Mouse (Mus musculus) neural tube, embryonic 15.5 days (tissue): ENCODE measurements around the gene Bud23. TPM values are rescaled to one million over a fixed set of nuclear protein-coding genes. Genes with fewer than 3 reads are reported as not detected.

Experiments used
- ATAC-seq: fragments of 200-750 bp; cut with Nextera tagmentation; 2 replicates; pipeline ENCODE4 v1.8.0; 2017; ENCODE audit warnings: mild to moderate bottlenecking, moderate TSS enrichment, moderate library complexity; ENCODE audit not compliant: low FRiP score
- H3K27ac ChIP-seq: fragments of 300-500 bp; sonication (generic); replicated peaks from 2 replicates; pipeline ENCODE4 v1.5.1; 2015; ENCODE audit warnings: mild to moderate bottlenecking, inconsistent platforms
- H3K27me3 ChIP-seq: fragments of 300-500 bp; sonication (generic); replicated peaks from 2 replicates; pipeline ENCODE4 v1.6.1; 2015; ENCODE audit warnings: inconsistent platforms
- H3K36me3 ChIP-seq: fragments of 300-500 bp; sonication (generic); 2 replicates; pipeline ENCODE4 v1.6.1; 2015; ENCODE audit warnings: inconsistent platforms
- H3K4me1 ChIP-seq: fragments of 300-500 bp; sonication (generic); 2 replicates; pipeline ENCODE4 v1.6.1; 2015; ENCODE audit warnings: inconsistent platforms
- H3K4me2 ChIP-seq: fragments of 300-500 bp; sonication (generic); 2 replicates; pipeline ENCODE4 v1.6.1; 2015; ENCODE audit warnings: inconsistent platforms, mild to moderate bottlenecking, moderate library complexity
- H3K4me3 ChIP-seq: fragments of 300-500 bp; sonication (generic); replicated peaks from 2 replicates; pipeline ENCODE4 v1.5.1; 2015; ENCODE audit warnings: mild to moderate bottlenecking, inconsistent platforms
- H3K9ac ChIP-seq: fragments of 300-500 bp; sonication (generic); replicated peaks from 2 replicates; pipeline ENCODE4 v1.6.1; 2015; ENCODE audit warnings: mild to moderate bottlenecking, inconsistent platforms
- H3K9me3 ChIP-seq: fragments of 300-500 bp; sonication (generic); replicated peaks from 2 replicates; pipeline ENCODE4 v1.6.1; 2016; ENCODE audit warnings: inconsistent platforms
- WGBS: fragments of 180-500 bp; shearing (Covaris S2); methylation state at CpG from one replicate; pipeline ENCODE4 v1.1.7; 2015; ENCODE audit warnings: mixed read lengths; 5-methylcytosine and 5-hydroxymethylcytosine counted together
- polyA plus RNA-seq: library from polyadenylated mRNA; unstranded; fragments of >200 nt; fragmentation: Nextera tagmentation; extraction: Ambion mirVana; gene quantifications from 2 replicates; pipeline ENCODE4 v1.2.1, GENCODE M21; 2015

Gene Bud23
- polyA plus RNA-seq, 1 experiment from 2014 or later = 75.0 TPM

DNA sequence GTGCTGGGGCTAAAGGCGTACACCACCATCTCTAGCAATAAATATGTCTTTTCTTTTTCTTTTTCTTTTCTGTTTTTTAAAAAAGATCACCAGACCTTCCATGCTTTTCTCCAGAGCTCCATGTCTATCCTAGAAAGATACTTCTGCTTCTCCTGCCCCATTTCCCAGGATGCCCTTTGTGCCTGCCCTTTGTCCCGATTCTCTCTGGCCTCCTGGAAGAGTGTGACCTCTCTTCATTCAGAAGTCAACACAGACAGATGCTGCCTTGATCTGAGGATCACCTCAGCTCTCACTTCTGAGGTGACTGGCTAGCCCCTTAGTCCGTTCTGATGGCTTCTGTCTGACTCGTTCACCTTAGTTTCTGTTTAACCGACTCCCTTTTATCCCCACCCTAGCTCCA is 15.8 kb upstream of the Bud23 start:
- Histone ChIP-seq H3K4me1 (peaks cover 21% of the 10 kb centered on the region), H3K9ac (no peak overlapping the region), H3K27me3 (peaks cover 11% of the 10 kb centered on the region; the same call in 1 of the 2 replicates), H3K4me3 (no peak overlapping the region), H3K36me3 (peaks cover 1% of the 10 kb centered on the region; the same call in 1 of the 2 replicates), H3K27ac (no peak overlapping the region), H3K9me3 (no peaks in the 10 kb centered on the region), H3K4me2 (no peak overlapping the region)
- 91% methylated on average over 5 of the region's 5 CpGs for WGBS
- no peak for ATAC-seq

DNA sequence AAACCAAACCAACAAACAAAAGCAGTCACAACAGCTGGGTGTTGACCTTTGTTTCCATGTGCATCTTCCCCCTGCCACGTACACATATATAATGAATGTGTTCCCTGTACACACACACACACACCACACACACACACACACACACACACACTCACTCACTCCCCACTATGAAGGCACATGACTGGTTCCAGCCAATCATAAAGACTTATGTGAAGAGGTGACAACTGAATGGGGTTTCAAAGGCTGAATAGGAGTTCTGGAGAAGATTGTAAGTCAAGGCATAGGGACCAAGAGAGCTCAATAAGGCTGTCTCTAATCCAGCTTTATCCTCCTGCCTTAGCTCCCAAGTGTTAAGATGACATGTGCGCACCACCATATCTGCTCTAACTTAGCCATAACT is 14.8 kb upstream of the Bud23 start:
- Histone ChIP-seq H3K4me2 (no peak overlapping the region), H3K9ac (no peak overlapping the region), H3K9me3 (no peaks in the 10 kb centered on the region), H3K27ac (no peak overlapping the region), H3K4me1 (peaks cover 21% of the 10 kb centered on the region), H3K36me3 (peaks cover 11% of the 10 kb centered on the region), H3K4me3 (no peak overlapping the region), H3K27me3 (peaks cover 11% of the 10 kb centered on the region; the same call in 1 of the 2 replicates)
- ATAC-seq = no peak
- 96% methylated on average over 2 of the region's 2 CpGs for WGBS

DNA sequence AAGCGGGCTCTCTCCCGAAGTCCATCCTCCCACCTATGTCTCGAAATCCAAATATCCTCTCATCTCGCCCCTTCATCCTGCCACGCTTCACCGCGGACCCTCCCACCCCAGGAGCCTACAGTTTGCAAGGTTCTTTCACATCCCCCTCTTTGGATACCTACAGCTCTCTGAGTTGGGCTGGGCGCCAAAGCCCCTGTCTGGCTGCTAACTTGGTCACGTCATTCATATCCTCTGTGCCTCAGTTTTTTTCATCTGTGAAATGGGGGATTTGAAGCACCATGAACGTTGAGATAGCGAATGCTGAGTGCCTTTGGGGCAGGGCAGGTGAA is 13.7 kb upstream of the Bud23 start:
- H3K9me3 ChIP-seq = no peaks in the 10 kb centered on the region
- H3K27ac ChIP-seq = peak overlapping the region; percentile 93
- no peak; the same call in 1 of the 2 replicates for ATAC-seq
- peak overlapping the region; percentile 100 for H3K9ac ChIP-seq
- peaks cover 32% of the 10 kb centered on the region for H3K4me1 ChIP-seq
- H3K4me3 ChIP-seq = peak overlapping the region; percentile 92
- peak overlapping the region; percentile 84 for H3K4me2 ChIP-seq
- peaks cover 6% of the 10 kb centered on the region; the same call in 1 of the 2 replicates for H3K27me3 ChIP-seq
- WGBS = 1% methylated on average over 11 of the region's 11 CpGs
- peaks cover 17% of the 10 kb centered on the region for H3K36me3 ChIP-seq

DNA sequence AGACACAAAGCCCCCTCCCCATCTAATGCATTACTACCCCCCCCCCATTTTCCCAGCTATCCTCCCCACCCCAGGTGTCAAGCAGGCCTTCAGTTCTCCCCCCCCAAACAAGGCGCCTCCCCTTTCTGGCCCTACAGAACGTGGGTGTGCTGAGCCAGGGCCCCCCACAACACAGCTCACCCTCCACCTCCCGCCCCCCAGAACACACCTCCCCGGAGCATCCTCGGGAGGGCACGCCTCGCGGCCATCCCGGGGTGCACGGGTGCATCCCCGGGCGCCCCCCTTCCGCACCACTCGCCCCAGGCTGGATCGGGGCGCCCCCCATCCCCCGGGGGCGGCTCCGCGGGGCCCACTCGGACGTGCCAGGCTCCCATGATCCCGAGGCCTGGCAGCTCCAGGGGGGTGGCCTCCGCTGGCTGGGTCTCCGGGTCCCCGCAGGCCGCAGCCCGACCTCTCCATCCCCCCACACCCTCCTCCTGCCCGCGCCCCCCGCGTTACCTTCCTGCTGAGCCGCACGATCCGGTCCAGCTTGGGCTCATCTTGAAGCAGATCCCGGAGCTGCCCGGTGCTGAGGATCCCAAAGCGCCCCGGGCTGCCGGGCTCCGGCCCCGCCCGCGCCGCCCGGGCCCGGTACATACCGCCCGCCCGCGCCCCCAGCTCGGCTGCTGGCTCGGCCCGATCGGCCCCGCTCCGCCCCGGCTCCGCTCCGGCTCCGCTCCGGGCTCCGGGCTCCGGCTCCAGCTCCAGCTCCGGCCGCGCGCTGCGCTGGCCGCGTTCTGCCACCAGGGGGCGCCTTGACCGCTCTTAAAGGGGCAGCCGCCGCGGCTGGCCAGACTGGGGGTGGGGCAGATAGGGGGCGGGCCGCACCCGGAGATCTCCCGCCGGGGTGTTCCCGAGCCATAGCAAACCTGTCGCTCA is 13.1 kb upstream of the Bud23 start, which contains the start of gene Vps37d:
Gene Vps37d (minus strand): TSS at position 703 of the 918 bp plus-strand sequence.
- peak; percentile 83 for ATAC-seq
- Histone ChIP-seq H3K4me3 (peak within 1 kb of the TSS; percentile 92), H3K9ac (peak within 1 kb of the TSS; percentile 100), H3K27ac (peak within 1 kb of the TSS; percentile 93), H3K4me1 (peaks cover 38% of the 10 kb centered on the region), H3K9me3 (no peaks in the 10 kb centered on the region), H3K27me3 (peaks cover 6% of the 10 kb centered on the region; the same call in 1 of the 2 replicates), H3K4me2 (peak within 1 kb of the TSS; percentile 84), H3K36me3 (peaks cover 22% of the 10 kb centered on the region)
- WGBS = under 1% methylated on average over 49 of the region's 83 CpGs

DNA sequence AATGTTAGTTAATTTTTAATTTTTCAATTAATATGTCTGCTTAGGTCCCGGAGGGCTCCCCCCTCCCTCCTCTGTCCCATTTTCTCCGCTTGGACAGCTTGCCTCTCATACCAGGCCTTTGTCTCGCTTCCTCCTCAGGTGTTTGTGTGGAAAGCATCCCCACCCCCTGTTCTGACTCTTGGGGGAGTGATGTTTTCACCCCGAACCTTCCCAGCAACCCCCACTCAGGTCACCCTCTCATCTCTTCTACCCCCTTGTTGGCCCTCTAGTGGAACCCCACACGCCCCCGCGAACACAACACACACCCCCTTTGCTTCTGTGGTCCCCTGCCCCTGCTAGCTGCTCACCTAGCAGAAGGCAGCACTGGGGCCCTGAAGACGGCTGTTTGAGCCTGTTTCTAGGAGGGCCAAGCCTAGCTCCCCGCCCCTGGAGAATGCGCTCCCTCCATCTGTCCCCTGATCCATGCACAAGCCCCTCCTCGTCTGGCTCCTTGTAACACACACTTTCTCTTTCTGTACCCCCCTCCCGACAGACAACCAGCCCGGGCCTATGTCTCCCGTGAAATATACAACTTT is 12.3 kb upstream of the Bud23 start:
- Histone ChIP-seq H3K9me3 (no peaks in the 10 kb centered on the region), H3K27me3 (peaks cover 5% of the 10 kb centered on the region; the same call in 1 of the 2 replicates), H3K27ac (peak overlapping the region; percentile 93), H3K4me1 (peaks cover 38% of the 10 kb centered on the region), H3K36me3 (peaks cover 31% of the 10 kb centered on the region), H3K4me2 (peak overlapping the region; percentile 84), H3K9ac (peak overlapping the region; percentile 100), H3K4me3 (peak overlapping the region; percentile 92)
- ATAC-seq = peak; percentile 33; the same call in 1 of the 2 replicates
- 11% methylated on average over 14 of the region's 14 CpGs for WGBS

DNA sequence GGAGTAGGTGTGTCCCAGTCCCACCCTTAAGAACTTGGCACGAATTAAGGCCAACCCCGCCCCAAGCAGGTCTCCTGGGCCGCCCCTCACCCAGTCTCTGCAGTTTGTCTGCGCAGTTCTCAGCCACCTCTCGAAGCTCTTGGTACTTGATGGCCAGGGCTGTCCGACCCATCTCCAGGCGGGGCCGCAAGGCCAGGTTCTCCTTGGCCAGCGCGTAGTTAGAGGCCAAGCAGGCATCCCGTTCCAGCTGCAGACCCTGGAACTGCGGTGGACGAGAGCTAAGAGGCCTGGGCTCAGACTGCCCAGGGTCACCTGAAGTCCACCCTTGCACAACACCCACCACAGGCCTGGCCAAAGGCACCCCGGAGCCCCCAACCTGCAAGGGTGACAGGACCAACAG is 11.6 kb upstream of the Bud23 start:
- Histone ChIP-seq H3K4me3 (peak overlapping the region; percentile 92), H3K4me1 (peaks cover 38% of the 10 kb centered on the region), H3K27ac (no peak overlapping the region), H3K27me3 (peaks cover 3% of the 10 kb centered on the region; the same call in 1 of the 2 replicates), H3K36me3 (peaks cover 36% of the 10 kb centered on the region), H3K9ac (peak overlapping the region; percentile 100), H3K4me2 (peak overlapping the region; percentile 84), H3K9me3 (no peaks in the 10 kb centered on the region)
- WGBS = 93% methylated on average over 14 of the region's 14 CpGs
- ATAC-seq = no peak

DNA sequence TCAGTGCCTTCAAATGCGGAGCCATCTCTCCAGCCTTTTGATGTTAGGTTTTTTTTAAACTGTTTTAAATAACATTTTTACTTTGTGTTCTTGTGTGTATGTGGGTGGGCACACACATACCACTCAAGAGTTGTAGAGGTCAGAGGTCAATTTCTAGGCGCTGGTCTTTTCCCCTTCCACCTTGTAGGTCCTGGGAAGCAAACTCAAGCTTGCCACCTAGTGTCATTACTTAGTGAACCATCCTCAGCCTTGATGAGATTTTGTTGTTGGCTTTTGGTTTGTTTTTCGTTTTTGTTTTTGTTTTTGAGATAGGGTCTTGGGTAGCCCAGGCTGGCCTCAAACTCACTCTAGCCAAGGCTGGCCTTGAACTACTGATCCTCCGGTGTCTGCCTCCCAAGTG is 10.9 kb upstream of the Bud23 start:
- Histone ChIP-seq H3K27ac (no peak overlapping the region), H3K27me3 (peaks cover 3% of the 10 kb centered on the region; the same call in 1 of the 2 replicates), H3K36me3 (peaks cover 36% of the 10 kb centered on the region), H3K9ac (no peak overlapping the region), H3K4me2 (no peak overlapping the region), H3K9me3 (no peaks in the 10 kb centered on the region), H3K4me3 (no peak overlapping the region), H3K4me1 (peaks cover 38% of the 10 kb centered on the region)
- WGBS = 77% methylated on average over 4 of the region's 4 CpGs
- no peak for ATAC-seq

DNA sequence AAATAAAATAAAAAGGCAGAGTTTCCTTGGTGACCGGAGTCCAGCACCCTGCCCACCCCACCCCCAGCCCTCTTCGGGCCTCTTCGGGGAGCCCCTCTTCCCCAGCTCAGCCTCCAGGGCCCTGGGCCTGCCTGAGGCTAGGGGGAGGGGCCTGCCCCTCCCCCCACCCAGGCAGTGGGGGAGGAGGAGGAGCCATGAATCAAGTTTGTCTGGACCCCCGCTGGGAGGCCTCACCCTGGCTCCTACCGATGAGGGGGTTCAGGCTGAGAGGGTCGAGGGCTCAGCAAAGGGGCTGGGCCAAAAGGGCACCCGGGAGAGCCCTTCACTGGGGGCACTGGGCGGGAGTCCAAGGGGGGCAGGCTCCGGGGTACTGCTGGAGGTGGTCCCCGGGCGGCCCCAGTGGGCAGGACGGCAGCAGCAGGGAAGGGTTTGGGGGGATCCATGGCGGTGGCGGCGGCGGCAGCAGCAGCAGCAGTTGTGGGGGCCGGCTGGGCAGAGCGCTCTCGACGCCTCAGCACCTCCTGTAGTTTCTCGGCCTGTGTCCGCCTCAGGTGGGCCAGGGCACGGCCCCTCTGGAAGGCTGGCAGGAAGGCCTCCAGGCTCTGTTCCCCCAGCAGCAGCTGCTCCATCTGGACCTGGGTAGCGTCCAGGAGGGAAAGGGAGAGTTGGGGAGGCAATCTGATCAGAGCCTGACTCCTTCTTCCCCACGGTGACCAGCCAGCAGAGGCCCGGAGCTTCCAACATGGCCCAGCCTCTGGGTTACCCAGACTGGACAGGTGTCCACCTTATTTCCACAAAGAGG is 8.8 kb upstream of the Bud23 start:
- peaks cover 36% of the 10 kb centered on the region for H3K36me3 ChIP-seq
- no peak overlapping the region; the same call in 1 of the 2 replicates for H3K9ac ChIP-seq
- no peak overlapping the region for H3K27ac ChIP-seq
- H3K27me3 ChIP-seq = no peaks in the 10 kb centered on the region
- H3K4me1 ChIP-seq = peaks cover 37% of the 10 kb centered on the region
- 15% methylated on average over 26 of the region's 26 CpGs for WGBS
- H3K9me3 ChIP-seq = no peaks in the 10 kb centered on the region
- no peak for ATAC-seq
- peak overlapping the region; percentile 19; the same call in 1 of the 2 replicates for H3K4me2 ChIP-seq
- H3K4me3 ChIP-seq = no peak overlapping the region

DNA sequence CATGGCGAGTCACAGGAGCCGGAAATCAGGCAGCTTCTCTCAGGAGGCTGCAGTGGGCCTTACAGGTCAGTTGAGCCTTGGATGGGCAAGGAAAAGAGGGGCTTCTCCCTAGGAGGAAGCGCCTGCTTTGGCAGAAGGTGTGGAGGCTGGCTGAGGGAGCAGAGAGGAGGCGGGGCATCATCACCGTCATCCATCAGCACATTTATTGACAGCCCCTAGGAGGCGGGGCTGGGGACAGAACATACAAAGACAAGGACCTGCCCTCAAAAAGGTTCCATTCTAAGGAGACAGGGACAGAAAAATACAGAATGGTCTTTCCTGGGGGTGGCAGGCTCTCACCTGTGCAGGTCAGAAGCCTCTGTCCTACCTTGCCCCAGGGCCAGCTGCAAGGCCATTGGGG is 8.0 kb upstream of the Bud23 start:
- Histone ChIP-seq H3K9ac (no peak overlapping the region; the same call in 1 of the 2 replicates), H3K4me2 (no peak overlapping the region), H3K4me1 (peaks cover 34% of the 10 kb centered on the region), H3K36me3 (peaks cover 43% of the 10 kb centered on the region), H3K4me3 (no peak overlapping the region), H3K27me3 (no peaks in the 10 kb centered on the region), H3K27ac (no peak overlapping the region), H3K9me3 (no peaks in the 10 kb centered on the region)
- ATAC-seq = no peak
- 74% methylated on average over 6 of the region's 6 CpGs for WGBS

DNA sequence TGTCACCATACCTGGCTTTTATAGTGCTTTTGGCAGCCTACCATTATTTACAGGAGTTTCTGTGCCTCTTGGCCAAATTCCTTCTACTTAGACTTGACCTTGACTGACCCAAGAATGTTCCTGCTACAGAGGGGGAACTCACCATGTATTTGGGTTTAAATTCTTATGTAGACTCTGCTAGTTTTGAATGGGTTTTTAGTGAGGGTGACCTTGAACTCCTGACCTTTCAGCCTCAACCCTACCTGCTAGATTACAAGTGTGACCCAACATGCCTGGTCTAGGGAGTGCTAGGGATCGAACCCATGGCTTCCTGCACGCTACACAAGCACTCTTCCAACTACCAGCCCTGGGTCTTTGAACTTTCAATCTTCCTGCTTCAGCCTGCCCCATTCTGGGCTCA is 7.3 kb upstream of the Bud23 start:
- H3K36me3 ChIP-seq = peaks cover 50% of the 10 kb centered on the region
- no peak for ATAC-seq

DNA sequence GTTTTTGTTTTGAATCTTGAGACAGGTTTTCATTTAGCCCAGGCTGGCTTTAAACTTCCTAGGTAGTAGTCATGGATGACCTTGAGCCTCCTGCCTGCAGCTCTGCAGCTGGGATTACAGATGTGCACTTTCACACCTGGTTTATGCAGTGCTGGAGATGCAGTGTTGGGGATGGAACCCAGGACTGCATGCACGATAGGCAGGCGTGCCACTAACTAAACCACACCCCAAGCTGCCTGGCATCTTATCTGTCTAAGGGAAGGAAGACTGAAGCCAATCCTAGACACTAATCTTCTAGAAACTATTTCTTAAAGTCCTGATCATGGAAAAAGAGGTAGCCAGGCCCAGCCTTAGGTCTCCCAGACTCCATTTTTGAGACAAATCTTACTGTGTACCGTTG is 5.7 kb upstream of the Bud23 start:
- no peak overlapping the region for H3K4me3 ChIP-seq
- H3K9ac ChIP-seq = no peak overlapping the region
- no peaks in the 10 kb centered on the region for H3K9me3 ChIP-seq
- H3K4me2 ChIP-seq = no peak overlapping the region
- H3K4me1 ChIP-seq = peaks cover 25% of the 10 kb centered on the region
- 86% methylated on average over 3 of the region's 3 CpGs for WGBS
- H3K36me3 ChIP-seq = peaks cover 48% of the 10 kb centered on the region
- H3K27me3 ChIP-seq = no peaks in the 10 kb centered on the region
- ATAC-seq = no peak
- no peak overlapping the region for H3K27ac ChIP-seq

More for the DNA sequence above, 7.3 kb upstream of the Bud23 start:
- H3K4me3 ChIP-seq = no peak overlapping the region
- H3K27me3 ChIP-seq = no peaks in the 10 kb centered on the region
- no peak overlapping the region for H3K27ac ChIP-seq
- no peaks in the 10 kb centered on the region for H3K9me3 ChIP-seq
- H3K4me2 ChIP-seq = no peak overlapping the region
- peaks cover 32% of the 10 kb centered on the region for H3K4me1 ChIP-seq
- WGBS = 95% methylated on average over 2 of the region's 2 CpGs
- no peak overlapping the region for H3K9ac ChIP-seq
